8 mouse cellular contexts compared by ENCODE assay signal in genomic region chr12:103425729-103426470, GRCm38 (mm10). TPM values are rescaled to one million over a fixed set of nuclear protein-coding genes. Genes with fewer than 3 reads are reported as not detected.
DNase-seq lines count a peak whose midpoint lies in the region; ATAC-seq and TF ChIP-seq lines count a peak whose summit lies in the region.

TSS of gene Ddx24 (minus strand) at chr12:103425830.

- H3K4me1 ChIP-seq in ES-Bruce4 (ENCODE audit: control insufficient read depth, insufficient read depth, low read length), result peaks cover 2% of the 10 kb centered on the region
- peaks cover 38% of the 10 kb centered on the region for H3K4me1 ChIP-seq in forebrain, embryonic 13.5 days
- peaks cover 22% of the 10 kb centered on the region for H3K4me1 ChIP-seq in liver, postnatal 0 days (ENCODE audit: insufficient read depth)
- peaks cover 32% of the 10 kb centered on the region for H3K4me1 ChIP-seq in neural tube, embryonic 14.5 days (ENCODE audit: control insufficient read depth, insufficient read depth, low read length)

- no peak within 1 kb of the TSS for H3K27ac ChIP-seq in ES-Bruce4 (ENCODE audit: insufficient read depth, low read length)
- H3K27ac ChIP-seq in forebrain, embryonic 13.5 days, result no peak within 1 kb of the TSS; the same call in 1 of the 2 replicates
- peak within 1 kb of the TSS; percentile 82 for H3K27ac ChIP-seq in liver, postnatal 0 days (ENCODE audit: low read depth)
- peak within 1 kb of the TSS; percentile 73 for H3K27ac ChIP-seq in neural tube, embryonic 14.5 days (ENCODE audit: low read depth, low read length)

- DNase-seq in heart, postnatal 10 days, result peak; percentile 99
- DNase-seq in large intestine, adult 2 months (ENCODE audit: low read depth, low spot score), result peak; percentile 96
- peak; percentile 98 for DNase-seq in liver, postnatal 0 days
- DNase-seq in testis, postnatal 10 days (ENCODE audit: low spot score), result peak; percentile 96

- TF ChIP-seq POLR2A in ES-Bruce4 (IDR thresholded peaks at IDR 0.05; ENCODE audit: insufficient read depth, low read length), result peak; percentile 32

- TF ChIP-seq CTCF in ES-Bruce4 (IDR thresholded peaks at IDR 0.05; ENCODE audit: low read depth, low read length), result peak; percentile 70
- peak; percentile 95 for TF ChIP-seq CTCF in liver, postnatal 0 days (IDR thresholded peaks at IDR 0.05; ENCODE audit: low read depth)

- TF ChIP-seq EP300 in ES-Bruce4 (IDR thresholded peaks at IDR 0.05; ENCODE audit: insufficient read depth, low read depth, low read length), result no peak
- peak; percentile 64; the same call in 1 of the 2 replicates for TF ChIP-seq EP300 in liver, postnatal 0 days (IDR thresholded peaks at IDR 0.05; ENCODE audit: low read depth)

- WGBS in forebrain, embryonic 13.5 days, result 2% methylated on average over 33 of the region's 33 CpGs
- under 1% methylated on average over 33 of the region's 33 CpGs for WGBS in large intestine, adult 2 months
- 1% methylated on average over 33 of the region's 33 CpGs for WGBS in liver, postnatal 0 days (ENCODE audit: insufficient replicate concordance)
- whole genome bisulfite sequencing in neural tube, embryonic 14.5 days, result 2% methylated on average over 33 of the region's 33 CpGs

- peak; percentile 99 for ATAC-seq in cerebellum, adult (ENCODE audit: insufficient number of reproducible peaks, low FRiP score, low TSS enrichment)
- ATAC-seq in forebrain, embryonic 13.5 days, result peak; percentile 100
- ATAC-seq in liver, postnatal 0 days, result peak; percentile 100
- ATAC-seq in neural tube, embryonic 14.5 days (ENCODE audit: low read depth), result peak; percentile 100

- peaks cover 23% of the 10 kb centered on the region for H3K36me3 ChIP-seq in ES-Bruce4 (ENCODE audit: control insufficient read depth, insufficient read depth, low read length, poor library complexity, severe bottlenecking)
- H3K36me3 ChIP-seq in forebrain, embryonic 13.5 days (ENCODE audit: poor library complexity, severe bottlenecking), result peaks cover 16% of the 10 kb centered on the region
- peaks cover 18% of the 10 kb centered on the region for H3K36me3 ChIP-seq in liver, postnatal 0 days (replicated peaks; ENCODE audit: insufficient read depth, low read length)
- peaks cover 9% of the 10 kb centered on the region; the same call in 1 of the 2 replicates for H3K36me3 ChIP-seq in neural tube, embryonic 14.5 days (ENCODE audit: control insufficient read depth, insufficient read depth, low read length)

- H3K27me3 ChIP-seq in ES-Bruce4 (ENCODE audit: control insufficient read depth, insufficient read depth, low read length, poor library complexity, severe bottlenecking), result no peaks in the 10 kb centered on the region
- H3K27me3 ChIP-seq in forebrain, embryonic 13.5 days, result no peaks in the 10 kb centered on the region
- no peaks in the 10 kb centered on the region for H3K27me3 ChIP-seq in liver, postnatal 0 days (ENCODE audit: insufficient read depth, low read length)
- no peaks in the 10 kb centered on the region for H3K27me3 ChIP-seq in neural tube, embryonic 14.5 days (ENCODE audit: control insufficient read depth, insufficient read depth, low read length)

- H3K4me3 ChIP-seq in ES-Bruce4 (ENCODE audit: low read depth, low read length), result peak within 1 kb of the TSS; percentile 95
- peak within 1 kb of the TSS; percentile 92 for H3K4me3 ChIP-seq in forebrain, embryonic 13.5 days
- peak within 1 kb of the TSS; percentile 94 for H3K4me3 ChIP-seq in liver, postnatal 0 days (ENCODE audit: low read depth, low read length)
- H3K4me3 ChIP-seq in neural tube, embryonic 14.5 days (ENCODE audit: low read depth, low read length), result peak within 1 kb of the TSS; percentile 75

- intact Hi-C loops in heart, postnatal 10 days (cut with DNase I), result loop anchor here (1.0 to 5.0 kb wide), 2 partner anchors 66 to 216 kb away; no protein-coding TSS in a partner anchor

- H3K4me2 ChIP-seq in forebrain, embryonic 13.5 days, result peak within 1 kb of the TSS; percentile 96
- peak within 1 kb of the TSS; percentile 82 for H3K4me2 ChIP-seq in liver, postnatal 0 days (ENCODE audit: low read depth, low read length)
- peak within 1 kb of the TSS; percentile 98 for H3K4me2 ChIP-seq in neural tube, embryonic 14.5 days (ENCODE audit: low read depth, low read length)

- H3K9me3 ChIP-seq in ES-Bruce4 (replicated peaks; ENCODE audit: control insufficient read depth, insufficient read depth, low read length, poor library complexity, severe bottlenecking), result no peaks in the 10 kb centered on the region
- no peaks in the 10 kb centered on the region; the same call in 1 of the 2 replicates for H3K9me3 ChIP-seq in forebrain, embryonic 13.5 days (replicated peaks)
- no peaks in the 10 kb centered on the region for H3K9me3 ChIP-seq in liver, postnatal 0 days (ENCODE audit: low read length)
- no peaks in the 10 kb centered on the region for H3K9me3 ChIP-seq in neural tube, embryonic 14.5 days (ENCODE audit: control insufficient read depth, low read length)

- H3K9ac ChIP-seq in ES-Bruce4 (ENCODE audit: low read depth, poor library complexity, severe bottlenecking), result peak within 1 kb of the TSS; percentile 79
- peak within 1 kb of the TSS; percentile 85 for H3K9ac ChIP-seq in forebrain, embryonic 13.5 days
- peak within 1 kb of the TSS; percentile 93 for H3K9ac ChIP-seq in liver, postnatal 0 days (replicated peaks)
- H3K9ac ChIP-seq in neural tube, embryonic 14.5 days (replicated peaks; ENCODE audit: low read depth, low read length), result peak within 1 kb of the TSS; percentile 76

RNA-seq across cellular contexts. Expression of gene Ddx24, which starts in this region (rescaled TPM):
- 83.6 and 86.5 TPM in 2 replicates for polyA plus RNA-seq in ES-Bruce4 (2011; ENCODE audit: insufficient read depth, insufficient read length, low read depth, missing spikeins)
- 149 and 175 TPM in 2 replicates for polyA plus RNA-seq in forebrain, embryonic 13.5 days (2015; fragmentation: Nextera tagmentation; extraction: Ambion mirVana)
- total RNA-seq in heart, postnatal 10 days (2021), result 10 to 100 TPM; 82.2 to 94.5 TPM
- 29.8 and 37.2 TPM in 2 replicates for polyA plus RNA-seq in large intestine, adult 2 months (2012; rRNA removed)
- 58.1 and 59.1 TPM in 2 replicates for polyA plus RNA-seq in liver, postnatal 0 days (2015; fragmentation: Nextera tagmentation; extraction: Ambion mirVana)
- polyA plus RNA-seq in neural tube, embryonic 14.5 days (2014; fragmentation: Nextera tagmentation; extraction: Ambion mirVana), result 152 and 160 TPM in 2 replicates

Comparison
In these comparisons a context has a peak if more than half of its experiments do, and no peak if none do; other contexts are left out.
1. H3K27ac ChIP-seq: peak in liver, postnatal 0 days (single experiment) and neural tube, embryonic 14.5 days (single experiment); none in ES-Bruce4 (single experiment) and forebrain, embryonic 13.5 days (single experiment).
2. Peak in every context shown above with its lines, with median percentiles within 50 percentile points of each other: H3K4me3 ChIP-seq, H3K9ac ChIP-seq, ATAC-seq, H3K4me2 ChIP-seq and DNase-seq.